Mouse (Mus musculus) adrenal gland, postnatal 36 days (tissue): Measurements from ENCODE around the gene Tomm6. TPM values are rescaled to one million over a fixed set of nuclear protein-coding genes. Genes with fewer than 3 reads are reported as not detected.
"Not testable (repeated sequence)": the region's sequence is repeated elsewhere in the genome, so short reads cannot be mapped to it uniquely, and the experiment has no call there.

Experiments
- DNase-seq, 2 experiments: peaks; one replicate each; pipeline ENCODE4 v3.0.0; 2021; ENCODE audit warnings: mixed read lengths in 1 of 2
- total RNA-seq, 2 experiments: library from RNA; stranded (reverse); gene quantifications; 2 replicates each; pipeline ENCODE4 v1.2.3; 2021

The Tomm6 gene
- total RNA-seq, 2 experiments from 2014 or later, result 229 to 241 TPM

DNA sequence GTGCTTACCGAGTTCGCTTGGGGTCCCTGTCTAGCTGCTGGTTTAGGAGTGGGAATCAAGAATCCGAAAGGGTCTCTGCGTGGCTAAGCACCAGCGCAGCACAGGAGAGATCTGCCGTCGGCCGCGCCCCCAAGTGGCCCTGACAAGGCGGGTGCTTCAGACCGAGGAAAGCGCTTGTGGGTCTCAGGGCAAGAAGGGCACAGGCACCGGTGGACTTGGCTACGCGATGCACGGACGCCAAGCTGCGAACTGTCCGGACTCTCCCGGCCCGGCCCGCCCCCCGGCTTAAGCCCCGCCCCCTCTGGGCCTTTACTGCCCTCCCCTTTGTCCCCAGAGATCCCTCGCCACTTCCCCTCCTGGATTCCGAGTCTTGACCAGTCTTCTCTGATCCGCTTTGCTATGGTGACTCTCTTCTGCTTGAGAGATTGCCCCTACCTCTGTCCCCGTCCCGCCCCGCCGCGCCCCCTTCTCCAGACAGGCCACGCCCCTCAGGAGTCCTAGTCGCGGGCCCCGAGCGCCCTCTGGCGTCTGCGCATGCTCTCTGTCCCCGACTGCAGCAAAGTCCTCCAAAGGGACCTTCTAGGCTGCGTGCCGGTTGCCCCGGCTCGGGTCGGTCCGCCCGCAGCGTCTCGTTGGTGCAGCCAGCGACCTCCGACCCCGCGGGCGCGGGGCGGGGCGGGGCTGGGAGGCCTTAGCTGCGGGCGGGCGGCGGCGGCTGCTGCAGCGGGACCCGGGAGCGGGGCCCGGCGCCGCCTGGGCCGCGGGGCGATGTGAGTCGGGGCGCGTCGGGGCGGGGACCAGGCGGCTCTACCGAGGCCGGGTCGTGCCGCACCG lies 6.5 kb upstream of the Tomm6 start, which contains the start of gene Prickle4:
TSS of gene Prickle4 (minus strand) at position 234 of the 834 bp plus-strand sequence.
- DNase-seq, result peak; percentile 99

DNA sequence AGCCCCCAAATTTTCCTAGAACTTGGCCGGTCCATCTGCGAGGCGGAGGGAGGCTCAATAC lies 6.1 kb upstream of the Tomm6 start, which contains the start of gene Gm21981:
TSS of gene Gm21981 (minus strand) at position 14 of the 61 bp plus-strand sequence.
- DNase-seq, result no peak

DNA sequence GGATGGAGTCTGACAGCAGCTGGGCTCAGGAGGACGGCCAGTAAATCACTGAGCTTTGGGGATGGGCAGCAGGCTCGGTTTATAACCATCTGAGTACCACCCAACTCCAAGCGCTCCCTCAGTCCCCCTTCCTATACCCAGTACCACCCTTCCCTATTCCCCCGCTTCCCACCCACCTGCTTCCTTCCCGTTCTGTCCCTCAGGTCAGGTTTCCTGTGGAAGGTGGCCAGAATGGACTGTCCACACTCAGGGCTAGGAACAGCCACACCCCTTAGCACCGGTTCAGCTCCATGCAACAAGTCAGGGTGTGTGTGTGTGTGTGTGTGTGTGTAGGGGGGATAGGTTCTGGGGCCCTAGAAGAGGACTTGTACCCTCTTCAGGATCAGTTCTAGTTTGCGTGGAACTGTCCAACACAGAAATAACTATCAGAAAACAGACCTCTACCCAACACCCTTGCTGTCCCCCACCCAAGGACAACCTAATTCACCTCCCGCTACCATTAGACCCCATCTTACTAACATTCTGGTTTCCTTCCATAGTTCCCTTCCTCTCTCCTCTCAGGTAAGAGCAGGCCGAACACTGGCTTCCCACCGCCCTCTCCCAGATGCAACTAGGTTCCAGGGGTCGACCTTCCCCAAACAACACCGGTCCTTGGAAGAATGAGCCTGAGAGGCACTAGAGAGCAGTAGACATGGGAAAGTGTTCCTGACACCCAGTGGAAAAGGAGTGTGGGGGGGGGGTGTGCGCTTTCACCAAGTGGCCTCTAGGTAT lies 5.7 kb upstream of the Tomm6 start:
- DNase-seq, result peak in 1 of 2 experiments; percentile 10

DNA sequence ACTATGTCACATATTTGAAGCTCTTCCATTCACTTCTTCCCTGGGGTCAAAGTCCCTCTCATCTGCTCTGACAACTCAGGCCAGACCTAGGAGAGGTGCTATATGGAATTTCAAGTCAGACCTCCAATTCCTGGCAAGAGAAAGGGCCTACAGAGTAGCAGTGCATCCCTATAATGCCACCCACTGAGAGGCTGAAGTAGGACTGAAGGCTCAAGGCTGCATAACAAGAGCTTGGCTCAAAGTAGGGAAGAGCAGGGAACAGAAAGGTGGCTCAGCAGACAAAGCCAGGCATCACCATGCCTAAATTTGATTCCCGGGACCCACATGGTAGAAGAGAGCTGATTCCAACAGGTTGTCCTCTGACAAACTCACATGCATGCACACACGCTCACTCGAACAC lies 3.5 kb upstream of the Tomm6 start:
- DNase-seq, result no peak

DNA sequence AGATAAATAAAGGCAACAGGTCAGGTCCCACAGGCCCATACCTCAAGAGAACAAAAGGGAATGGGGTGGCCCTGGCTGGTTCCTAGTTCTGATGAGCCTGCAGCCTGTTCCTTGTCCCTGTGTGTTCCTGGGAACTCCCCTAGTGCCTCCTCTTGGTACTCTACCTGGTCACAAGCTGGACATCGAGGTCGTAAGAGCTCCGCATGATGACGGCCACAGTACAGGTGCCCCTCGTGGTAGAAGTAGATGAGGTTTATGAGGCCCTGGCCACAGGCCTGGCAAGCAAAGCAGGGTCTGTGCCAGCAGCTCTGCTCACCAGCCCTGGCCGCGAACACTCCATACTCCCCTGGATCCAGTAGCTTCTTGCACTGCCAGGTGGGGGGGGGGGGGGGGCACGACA lies 1.7 kb upstream of the Tomm6 start:
- DNase-seq, result no peak

DNA sequence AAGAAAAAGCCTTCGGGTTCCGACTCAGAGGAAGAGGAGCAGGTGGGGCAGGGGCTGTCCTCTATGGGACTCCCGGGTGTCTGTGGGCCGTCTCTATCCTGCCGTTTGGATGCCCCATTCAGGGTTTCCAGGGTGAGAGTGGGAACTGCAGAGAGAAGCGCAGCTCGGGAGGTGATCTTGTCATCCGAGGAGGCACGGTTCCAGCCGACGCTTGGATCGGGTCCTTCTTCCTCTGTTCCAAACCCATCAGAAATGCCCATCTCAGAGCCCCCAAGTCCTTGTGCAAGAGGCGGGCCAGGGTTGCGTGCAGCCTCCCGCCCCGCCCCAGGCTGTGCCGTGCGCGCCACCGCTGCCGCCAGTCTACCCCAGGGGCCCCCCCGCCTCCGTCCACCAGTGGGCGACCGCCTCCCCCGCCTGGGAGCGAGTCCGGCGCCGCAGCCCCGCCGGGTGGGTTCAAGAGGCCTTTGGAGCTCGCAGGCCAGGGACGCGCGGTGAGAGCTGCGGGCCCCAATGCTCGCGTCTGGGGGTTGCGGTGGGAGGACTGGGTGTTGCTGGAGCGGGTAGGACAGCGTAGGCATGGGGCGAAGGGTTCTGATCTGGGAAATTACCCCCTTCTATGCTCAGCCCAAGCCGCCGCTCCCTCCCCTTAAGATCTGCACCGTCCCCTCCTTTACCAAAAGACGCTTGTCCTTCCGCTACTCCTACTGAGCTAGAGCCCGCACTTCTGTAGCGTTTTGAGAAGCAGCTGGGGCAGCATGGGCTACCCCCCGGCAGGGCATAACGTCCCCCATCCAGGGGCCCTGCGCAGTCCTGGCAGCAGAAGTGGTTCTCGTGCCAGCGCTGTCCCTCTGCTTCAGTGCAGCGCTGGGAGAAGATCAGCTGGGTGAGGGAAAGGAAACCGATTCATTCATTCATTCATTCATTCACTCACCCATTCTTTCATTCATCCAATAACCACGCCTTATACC lies 706 bp upstream of the Tomm6 start, which contains the start of gene Frs3:
TSS of gene Frs3 (plus strand) at position 423 of the 968 bp plus-strand sequence.
- peak; percentile 80 to 89 for DNase-seq

DNA sequence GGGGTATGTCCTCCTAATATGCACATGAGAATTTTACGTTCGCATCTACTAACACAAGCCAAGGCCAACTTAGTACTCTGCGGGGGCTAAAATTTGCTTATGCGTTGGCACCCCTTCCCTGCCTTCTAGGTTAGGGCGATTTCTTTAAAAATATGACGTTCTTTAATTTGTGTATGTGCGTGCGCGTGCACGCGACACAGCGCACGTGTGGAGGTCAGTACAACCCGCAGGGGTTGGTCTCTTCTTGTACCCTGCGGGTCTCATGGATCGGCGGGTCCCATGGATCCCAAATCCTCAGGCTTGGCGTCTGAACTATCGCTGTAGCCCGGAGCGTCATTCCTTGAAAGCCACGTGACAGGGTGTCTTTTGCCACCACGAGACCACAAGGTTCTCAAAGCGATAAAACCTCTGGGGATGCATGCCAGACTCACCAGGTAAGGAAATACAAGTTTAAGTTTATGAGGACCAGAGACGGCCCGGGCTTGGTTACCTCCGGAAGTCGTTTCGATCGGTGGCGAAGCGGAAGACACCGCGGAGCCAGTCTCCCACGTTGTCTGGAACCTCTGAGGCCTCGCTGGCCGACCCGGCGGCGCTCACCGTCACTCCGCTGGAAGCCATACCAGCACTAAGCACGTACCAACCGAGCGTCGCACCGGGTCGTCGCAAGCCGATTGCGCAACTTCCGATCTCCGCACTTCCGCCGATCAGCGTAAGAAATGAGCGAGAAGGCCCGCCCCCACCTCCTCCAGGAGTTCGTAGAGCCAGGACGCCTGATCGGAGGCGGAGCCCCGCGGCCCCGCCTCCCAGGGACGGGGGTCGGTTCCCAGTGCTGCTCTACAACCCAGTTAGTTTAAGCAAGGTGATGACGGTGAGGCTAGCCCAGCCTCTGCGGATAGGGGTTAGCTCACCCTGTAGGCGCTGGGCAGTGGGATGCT lies 510 bp downstream of the Tomm6 start:
- peak; percentile 96 to 98 for DNase-seq

DNA sequence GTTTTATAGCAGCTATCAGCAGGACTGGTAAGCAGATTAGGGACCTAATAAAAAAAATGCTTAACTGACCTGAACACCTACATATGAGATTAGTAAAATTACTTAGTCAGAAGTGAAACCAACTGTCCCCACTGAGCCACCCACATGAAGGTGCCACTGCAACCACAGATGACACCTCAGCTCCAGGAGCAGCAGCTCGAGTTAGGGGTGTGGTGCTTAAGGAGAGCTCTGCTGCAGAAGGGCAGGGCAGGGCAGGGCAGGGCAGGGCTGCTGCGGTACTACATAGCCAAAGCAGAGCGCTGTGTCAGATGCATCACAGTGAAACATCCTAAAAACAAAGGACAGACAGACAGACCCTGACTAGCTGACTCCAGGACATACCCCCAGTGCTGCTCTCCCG lies 5.3 kb downstream of the Tomm6 start:
- no peak for DNase-seq

DNA sequence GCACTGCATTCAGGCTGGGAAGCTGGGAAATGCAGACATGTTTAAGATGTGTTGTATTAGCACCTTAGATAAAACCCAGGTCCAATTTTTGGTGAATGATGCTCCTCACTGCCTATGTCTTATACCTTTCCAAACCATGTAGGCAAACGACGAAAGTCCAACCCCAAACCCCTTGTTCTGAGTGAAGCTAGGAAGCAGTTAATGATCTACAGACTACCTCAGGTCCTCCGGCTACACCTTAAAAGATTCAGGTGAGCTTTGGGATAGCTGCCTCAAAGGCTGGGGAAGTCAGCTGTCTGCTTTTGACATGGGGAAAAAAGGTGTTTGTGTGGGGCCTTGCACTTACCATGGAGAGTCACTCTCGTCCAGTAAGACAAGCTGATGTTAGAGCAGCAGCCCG lies 9.5 kb downstream of the Tomm6 start:
- no peak for DNase-seq

DNA sequence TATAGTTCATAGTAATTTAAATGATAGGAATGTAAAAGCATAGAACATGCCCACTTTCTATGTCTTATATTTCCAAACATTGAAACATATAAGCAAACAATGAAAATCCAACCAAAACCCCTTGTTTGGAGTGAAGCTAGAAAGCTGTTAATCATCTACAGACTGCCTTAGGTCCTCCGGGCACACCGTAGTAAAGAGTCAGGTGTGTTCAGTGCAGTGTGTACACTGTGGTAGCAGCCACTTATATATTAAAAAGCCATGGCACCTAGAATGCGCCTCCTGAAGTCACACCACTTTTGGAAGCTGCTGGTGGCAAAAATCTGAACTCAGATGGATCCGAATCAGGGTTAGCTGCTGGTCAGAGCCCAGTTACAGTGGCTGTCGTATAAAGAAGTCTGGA lies 9.9 kb downstream of the Tomm6 start:
- no peak for DNase-seq

DNA sequence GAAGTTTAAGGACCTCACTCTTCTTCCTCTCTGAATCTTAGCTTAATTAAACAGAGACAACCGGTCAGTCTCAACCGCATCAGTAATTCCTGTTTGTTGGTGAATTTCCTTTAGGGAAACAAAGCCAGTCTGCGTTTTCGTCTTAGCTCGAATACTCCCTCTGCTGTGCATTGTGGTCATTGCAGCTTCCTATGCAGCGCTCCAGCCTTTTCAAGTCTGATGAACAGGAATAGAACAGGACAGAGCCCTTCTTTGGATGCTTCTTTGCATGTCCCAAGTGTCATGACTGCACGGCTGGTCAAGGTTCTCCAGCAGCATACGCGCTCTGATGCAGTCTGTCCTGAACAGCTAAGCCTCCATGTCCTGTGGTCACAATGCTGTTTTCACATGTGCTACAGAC lies 11.6 kb downstream of the Tomm6 start:
- DNase-seq, result peak; percentile 71 to 78

DNA sequence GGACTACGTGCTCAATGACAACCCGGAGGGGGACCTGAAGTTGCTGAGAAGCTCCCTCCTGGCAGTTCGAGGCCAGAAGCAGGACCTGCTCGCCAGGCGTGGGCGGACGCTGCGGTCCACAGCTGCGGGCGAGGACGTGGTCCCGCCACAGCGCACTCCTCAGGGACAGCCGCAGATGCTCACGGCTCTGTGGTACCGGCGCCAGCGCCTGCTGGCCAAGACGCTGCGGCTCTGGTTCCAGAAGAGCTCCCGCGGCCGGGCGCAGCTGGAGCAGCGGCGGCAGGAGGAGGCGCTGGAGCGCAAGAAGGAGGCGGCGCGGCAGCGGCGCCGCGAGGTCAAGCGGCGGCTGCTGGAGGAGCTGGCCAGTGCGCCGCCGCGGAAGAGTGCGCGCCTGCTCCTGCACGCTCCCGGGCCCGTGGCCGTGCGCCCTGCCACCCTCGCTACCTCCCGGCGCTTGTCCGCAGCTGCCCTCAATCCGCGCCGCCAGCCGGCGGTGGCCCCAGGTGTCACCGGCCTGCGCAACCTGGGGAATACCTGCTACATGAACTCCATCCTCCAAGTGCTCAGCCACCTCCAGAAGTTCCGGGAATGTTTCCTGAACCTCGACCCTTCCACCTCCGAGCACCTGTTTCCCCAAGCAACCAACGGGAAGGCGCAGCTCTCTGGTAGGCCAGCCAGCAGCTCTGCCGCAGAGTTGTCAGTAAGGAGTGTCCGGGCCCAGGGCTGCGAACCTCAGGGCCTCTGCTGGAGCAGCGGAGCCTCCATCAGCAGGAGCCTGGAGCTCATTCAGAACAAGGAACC lies 15.7 kb downstream of the Tomm6 start:
- peak; percentile 79 to 82 for DNase-seq

DNA sequence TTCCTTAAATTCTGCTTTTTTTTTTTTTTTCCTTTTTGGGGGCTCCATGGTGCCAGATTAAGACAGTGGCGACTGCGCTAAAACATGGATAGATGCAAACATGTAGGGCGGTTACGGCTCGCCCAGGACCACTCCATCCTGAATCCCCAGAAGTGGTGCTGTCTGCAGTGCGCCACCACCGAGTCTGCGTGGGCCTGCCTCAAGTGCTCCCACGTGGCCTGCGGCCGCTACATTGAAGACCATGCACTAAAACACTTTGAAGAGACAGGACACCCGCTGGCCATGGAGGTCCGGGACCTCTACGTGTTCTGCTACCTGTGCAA lies 16.2 kb downstream of the Tomm6 start:
- DNase-seq, result no peak

DNA sequence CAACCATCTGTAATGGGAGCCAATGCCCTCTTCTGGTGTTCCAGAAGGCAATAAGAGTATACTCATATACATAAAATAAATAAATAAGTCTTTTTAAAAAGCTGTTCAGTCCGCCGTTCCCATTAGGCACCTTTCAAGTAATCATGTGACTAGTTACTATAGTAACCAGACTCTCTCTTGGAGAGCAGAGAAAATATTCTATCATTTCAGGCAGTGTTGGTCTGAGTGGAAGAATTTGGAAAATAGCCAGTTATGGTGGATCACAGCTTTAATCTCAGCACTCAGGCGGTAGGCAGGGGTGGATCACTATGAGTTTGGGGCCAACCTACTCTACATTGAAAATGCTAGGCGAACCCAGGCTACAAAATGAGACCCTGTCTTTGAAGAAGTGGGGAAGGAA lies 19.0 kb downstream of the Tomm6 start:
- no peak for DNase-seq

DNA sequence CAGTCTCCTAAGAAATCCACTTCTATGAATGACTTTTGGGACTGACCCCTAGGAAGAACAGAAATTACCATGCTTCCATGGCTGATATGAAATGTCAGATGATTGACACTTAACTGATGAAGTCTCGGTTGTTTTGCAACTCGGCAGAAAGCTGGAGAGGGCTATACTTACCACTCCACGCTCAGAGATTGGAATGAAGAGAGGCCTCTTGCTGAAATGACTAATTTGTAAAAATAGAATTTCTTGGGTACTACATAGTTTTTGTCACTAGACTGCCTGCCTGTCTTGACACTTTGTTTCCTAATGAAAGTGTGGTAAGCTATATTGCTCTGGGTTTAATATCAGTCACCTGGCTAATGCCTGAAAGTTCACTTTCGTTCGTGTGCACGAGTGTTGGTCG lies 23.7 kb downstream of the Tomm6 start:
- no peak for DNase-seq

DNA sequence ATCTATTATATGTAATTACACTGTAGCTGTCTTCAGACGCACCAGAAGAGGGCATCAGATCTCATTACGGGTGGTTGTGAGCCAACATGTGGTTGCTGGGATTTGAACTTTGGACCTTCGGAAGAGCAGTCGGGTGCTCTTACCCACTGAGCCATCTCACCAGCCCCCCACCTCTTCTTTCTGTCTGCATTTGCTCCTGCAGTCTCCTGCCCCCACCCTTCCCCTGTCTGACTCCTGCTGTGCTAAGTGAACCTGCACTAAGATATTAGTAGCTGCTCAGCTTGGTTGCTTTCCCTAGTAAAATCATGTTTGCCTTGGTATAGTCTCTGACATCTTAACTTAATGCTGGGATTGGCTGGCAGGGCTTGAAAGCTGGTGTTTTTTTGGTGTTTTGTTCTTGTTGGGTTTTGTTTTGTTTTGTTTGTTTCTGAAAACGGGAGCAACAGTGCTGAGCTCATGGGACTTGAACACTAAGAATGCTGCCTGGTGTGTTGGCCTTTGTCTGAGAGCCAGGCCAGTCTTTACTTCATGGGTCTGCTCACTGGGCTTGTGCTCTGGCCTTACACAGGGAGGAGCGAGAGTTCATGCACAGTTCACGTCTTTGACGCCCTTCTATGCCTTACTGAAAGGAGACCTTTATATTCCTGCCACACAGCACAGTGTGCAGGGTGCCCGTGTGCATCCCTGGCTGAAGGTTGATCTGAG lies 25.0 kb downstream of the Tomm6 start:
- DNase-seq, result no peak

DNA sequence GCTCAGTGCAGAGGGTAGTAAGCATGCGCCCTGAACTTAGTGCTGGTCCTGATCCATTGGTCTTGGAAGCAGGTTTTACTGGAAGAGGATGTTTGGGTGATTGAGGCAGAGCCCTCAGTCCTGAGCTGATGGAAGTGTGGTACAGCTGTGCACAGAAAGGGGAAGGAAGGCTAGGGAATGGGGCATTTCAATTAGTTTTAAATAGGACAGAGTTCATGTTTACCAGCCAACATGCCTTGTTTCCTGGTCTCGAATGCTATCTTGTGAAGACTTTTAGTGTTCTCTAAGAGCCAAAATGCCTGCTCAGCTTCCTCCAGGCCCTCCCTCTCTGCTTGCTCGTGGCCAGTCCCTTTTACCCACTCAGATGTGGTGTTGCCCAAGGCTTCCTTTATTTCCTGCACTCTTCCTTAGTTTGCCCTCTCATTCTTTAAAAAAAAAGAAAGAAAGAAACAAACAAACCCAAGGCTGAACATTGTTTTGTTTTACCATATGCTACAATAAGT lies 29.4 kb downstream of the Tomm6 start:
- DNase-seq, result no peak

DNA sequence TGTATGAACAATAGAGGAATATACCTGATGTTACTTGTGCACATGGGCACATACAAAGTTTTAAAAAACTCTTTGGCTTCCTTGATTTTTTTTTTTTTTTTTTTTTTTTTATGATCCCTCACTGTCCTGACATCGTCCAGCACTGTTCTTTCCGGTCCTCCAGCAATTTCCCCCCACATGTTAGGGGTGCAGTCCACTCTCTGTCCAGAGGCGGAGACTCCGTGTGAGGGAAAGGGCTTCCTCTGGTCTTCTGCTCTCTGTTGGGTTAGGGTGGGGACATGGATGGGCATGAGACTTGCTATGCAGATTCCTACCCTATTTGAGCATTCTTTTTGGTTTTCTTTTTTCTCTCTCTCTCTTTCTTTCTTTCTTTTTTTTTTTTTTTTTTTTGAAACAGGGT lies 30.3 kb downstream of the Tomm6 start:
- no peak for DNase-seq

DNA sequence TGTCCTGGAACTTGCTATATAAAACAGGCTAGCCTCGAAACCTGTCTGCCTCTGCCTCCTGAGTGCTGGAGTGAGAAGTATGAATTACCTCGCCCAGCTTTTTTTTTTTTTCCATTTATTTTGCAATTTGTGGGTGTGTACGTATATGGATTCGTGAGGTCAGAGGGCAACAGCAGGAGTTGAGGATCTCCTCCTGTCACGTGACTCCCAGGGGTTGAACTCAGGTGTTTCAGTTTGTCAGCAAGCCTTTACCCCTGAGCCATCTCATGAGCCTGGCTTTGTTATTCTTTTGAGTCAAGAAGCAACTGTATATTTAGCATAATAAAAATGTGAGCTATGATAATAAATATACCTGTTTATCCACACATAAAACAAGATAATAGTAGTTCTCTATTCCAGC lies 32.5 kb downstream of the Tomm6 start:
- DNase-seq, result no peak

DNA sequence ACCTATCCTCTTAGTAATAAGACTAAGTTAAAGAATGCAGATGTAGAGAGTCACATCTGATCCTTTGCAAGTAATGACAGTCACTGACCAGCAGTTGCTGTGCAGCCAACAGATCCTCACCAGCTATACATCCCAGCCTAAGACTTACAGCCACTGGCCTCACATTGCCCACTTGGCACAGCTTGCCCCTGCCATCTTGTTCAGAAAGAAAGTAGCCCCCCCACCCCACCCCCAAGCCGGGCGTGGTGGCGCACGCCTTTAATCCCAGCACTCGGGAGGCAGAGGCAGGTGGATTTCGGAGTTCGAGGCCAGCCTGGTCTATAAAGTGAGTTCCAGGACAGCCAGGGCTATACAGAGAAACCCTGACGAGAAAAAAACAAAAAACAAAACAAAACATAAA lies 33.8 kb downstream of the Tomm6 start:
- not testable (repeated sequence) for DNase-seq
